Mouse (Mus musculus): Measurements from ENCODE around the gene 1700018B08Rik.

Gene 1700018B08Rik

DNA sequence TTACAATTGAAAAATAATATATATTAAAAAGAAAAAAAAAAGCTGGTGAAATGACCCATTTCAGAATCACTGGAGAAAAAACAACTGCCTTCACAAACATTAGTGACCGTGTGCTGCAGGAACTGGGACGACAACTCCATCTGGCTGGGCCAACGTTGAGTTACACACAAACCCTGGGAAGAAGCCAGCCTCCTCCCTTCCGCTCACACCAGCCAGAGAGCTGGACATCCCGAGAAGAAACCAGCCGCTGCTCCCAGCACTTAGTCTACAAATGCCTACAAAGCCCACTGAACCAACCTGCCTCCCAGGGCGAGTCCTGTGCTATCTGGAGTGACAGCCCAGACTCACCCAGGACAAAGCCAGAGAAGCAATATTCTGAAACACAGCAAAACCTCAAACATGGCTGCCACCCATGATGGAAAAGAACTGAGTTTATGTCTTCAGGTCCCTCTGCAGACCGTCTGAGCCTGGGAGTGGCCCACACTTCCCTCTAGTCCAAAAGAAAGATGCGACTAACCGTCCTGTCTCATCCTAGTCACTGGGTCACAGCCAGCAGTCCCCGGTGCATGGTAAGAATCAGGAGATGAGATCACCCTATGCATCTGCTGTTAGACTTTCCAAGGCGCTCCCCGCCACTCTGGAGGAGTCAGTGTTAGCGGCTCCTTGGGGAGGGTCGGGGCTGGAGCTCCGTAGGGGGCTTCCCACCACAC, 17.7 kb upstream of the 1700018B08Rik start:
- no peak for DNase-seq

DNA sequence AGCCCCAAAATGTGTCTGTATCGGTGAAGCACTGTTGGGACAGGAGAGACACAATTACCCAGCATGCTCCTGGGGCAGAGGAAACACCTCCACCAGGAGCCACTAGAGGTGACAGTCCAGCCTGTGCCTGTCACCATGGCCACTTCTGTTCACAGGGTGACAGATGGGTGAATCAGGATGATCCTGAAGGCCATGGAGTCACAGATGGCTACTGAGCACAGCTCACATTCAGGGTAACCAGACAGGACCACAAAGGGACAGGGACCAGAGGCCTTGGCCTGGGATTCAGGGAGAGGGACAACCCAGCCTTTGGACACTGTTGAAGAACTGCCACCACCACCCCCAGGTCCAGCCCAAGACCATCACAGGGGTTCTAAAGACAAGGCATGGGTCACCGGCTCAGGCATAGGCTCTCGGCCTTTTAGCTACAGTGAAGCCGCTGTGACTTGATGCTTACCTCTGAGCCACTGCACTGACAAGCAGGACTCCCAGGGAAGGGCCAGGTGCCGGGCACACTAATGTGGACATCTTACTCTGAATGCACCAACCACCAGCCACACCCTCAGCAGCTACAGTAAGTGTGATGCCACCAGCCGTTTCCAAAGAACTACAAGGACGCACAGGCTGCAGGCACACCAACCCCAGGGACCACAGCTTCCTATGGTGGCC, 16.4 kb upstream of the 1700018B08Rik start:
- DNase-seq: no peak

GRCm38 (mm10) chr8:121559801-121560200, 15.7 kb upstream of the 1700018B08Rik start:
- DNase-seq: no peak

- no peak for DNase-seq
Measured at GRCm38 (mm10) chr8:121558538-121558937, 14.4 kb upstream of the 1700018B08Rik start.

- DNase-seq: no peak
Measured at GRCm38 (mm10) chr8:121557746-121558145, 13.6 kb upstream of the 1700018B08Rik start.

DNA sequence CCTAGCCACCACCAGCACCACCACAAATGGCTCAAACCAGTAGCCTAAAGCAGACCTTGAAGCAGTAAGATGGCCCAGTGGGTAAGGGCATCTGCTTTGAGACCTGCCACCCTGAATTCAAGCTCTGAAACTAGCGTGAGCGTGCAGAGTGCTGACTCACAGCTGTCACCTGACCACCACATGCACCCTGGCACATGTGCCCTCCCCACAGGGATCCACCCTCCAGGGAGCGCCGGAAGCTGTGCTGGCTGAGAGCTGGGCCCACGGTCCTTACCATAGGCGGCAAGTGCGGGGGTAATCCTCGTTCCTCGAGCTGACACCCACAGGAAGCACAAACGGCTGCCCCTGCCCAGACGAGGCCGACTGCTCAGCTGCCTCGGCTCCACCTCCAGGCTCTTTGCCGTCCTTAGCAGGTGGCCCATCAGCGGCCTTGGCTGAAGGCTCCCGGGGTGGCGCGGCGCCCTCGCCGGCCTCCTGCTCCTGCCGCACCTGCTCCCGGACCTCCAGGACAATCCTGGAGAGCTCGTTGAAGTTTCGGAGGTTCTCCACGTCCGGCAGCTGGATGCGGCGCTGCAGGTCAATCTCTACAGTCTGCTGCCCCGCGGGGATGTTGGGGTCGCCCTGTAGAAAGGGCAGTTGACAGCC, 9.8 kb upstream of the 1700018B08Rik start:
- no peak for DNase-seq

DNA sequence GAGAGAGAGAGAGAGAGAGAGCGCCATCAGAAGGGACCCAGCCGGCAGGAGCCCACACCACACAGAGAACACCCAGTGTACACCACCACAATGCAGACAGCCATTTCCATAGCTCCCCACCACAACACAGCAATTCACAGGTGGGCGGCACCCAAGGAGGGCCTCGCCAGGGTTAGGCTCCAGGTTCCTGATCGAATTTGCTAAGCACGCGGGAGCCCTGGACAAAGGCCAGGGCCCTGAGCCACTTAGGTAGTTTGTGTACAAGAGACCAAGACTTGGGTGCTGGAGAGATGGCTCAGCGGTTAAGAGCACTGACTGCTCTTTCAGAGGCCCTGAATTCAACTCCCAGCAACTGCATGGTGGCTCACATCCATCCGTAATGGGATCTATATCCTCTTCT, 8.4 kb upstream of the 1700018B08Rik start:
- no peak for DNase-seq

- DNase-seq: no peak
Measured at GRCm38 (mm10) chr8:121551065-121551985, 7.2 kb upstream of the 1700018B08Rik start.

GRCm38 (mm10) chr8:121550056-121550455, 5.9 kb upstream of the 1700018B08Rik start:
- DNase-seq: no peak

GRCm38 (mm10) chr8:121547132-121547531, 3.0 kb upstream of the 1700018B08Rik start:
- peak; percentile 50 for DNase-seq

DNA sequence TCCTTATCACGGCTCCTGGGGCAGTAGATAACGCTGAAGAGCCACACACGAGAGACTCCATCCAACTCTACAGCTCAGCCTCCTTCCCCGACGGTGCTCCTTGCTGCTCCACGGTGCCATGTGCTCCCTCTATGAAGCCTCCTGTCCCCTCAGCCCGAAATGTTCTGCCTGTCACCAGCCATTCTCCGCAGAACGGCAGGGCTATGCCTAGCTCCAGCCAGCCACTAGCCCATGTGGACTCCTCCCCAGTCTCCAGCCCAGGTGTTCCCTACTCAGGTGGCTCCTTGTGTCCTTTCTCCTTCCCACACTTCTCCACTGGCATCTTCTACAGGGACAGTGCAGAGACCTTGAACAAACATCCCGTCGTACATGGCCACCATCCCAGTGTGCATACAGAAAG, 816 bp upstream of the 1700018B08Rik start:
- DNase-seq: no peak

- no peak for DNase-seq
Measured at GRCm38 (mm10) chr8:121542901-121543300, 1.2 kb downstream of the 1700018B08Rik start.

DNA sequence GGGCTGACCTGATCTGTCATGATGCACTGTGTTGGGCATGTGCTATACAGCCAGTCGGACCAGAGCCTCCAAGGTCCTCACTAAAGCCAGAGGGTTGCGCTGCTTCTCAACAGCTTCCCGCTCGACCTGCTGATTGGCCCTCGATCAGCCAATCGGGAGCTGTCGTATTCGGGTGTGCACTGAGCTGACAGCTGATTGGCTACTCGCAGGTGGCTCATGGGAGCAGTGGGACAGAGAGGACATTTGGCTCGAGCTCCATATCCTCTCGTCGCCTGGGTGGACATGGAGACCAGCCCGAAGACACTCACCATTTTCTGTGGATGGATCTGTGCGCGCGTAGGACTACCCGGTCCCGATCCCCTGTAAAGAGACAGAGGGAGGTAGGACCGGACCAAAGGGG, 2.3 kb downstream of the 1700018B08Rik start:
- no peak for DNase-seq

DNA sequence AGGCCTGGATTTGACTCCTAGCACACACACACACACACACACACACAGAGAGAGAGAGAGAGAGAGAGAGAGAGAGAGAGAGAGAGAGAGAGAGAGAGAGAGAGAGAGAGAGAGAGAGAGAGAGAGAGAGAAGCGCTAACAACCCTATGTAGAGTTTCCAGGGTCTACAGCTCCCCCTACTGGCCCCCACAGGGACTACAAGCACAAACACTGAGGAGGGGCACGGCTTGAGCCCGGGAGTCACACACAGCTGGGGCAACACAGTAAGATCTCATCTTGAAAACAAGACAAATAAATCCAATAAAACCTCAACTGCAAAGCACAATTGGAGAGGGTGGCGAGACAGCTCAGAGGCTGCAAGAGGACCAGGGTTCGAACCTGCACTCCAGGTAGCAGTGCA, 11.7 kb downstream of the 1700018B08Rik start:
- DNase-seq: no peak

- DNase-seq: no peak
Measured at GRCm38 (mm10) chr8:121530639-121531038, 13.5 kb downstream of the 1700018B08Rik start.

- DNase-seq: no peak
Measured at GRCm38 (mm10) chr8:121528790-121529189, 15.3 kb downstream of the 1700018B08Rik start.

GRCm38 (mm10) chr8:121527751-121528150, 16.4 kb downstream of the 1700018B08Rik start:
- no peak for DNase-seq

GRCm38 (mm10) chr8:121526811-121527550, 17.1 kb downstream of the 1700018B08Rik start:
- no peak for DNase-seq

- DNase-seq: no peak
Measured at GRCm38 (mm10) chr8:121525111-121525818, 18.9 kb downstream of the 1700018B08Rik start.

GRCm38 (mm10) chr8:121513429-121513828, 30.7 kb downstream of the 1700018B08Rik start:
- peak; percentile 57 for DNase-seq

GRCm38 (mm10) chr8:121511751-121512150, 32.4 kb downstream of the 1700018B08Rik start:
- DNase-seq: no peak

Measured in right cerebral cortex, postnatal 25 days (tissue).